In genomic region chr5:74632369-74633114, GRCm38 (mm10) we compare ENCODE assay signal across 11 mouse cellular contexts.
A peak's percentile ranks its signal among the peaks of the same experiment; 100 is the strongest.
DNase-seq lines count a peak whose midpoint lies in the region; ATAC-seq and TF ChIP-seq lines count a peak whose summit lies in the region.
"Had no signal": no experiment of that assay in that cellular context is flagged by ENCODE, and none has a peak within 500 bp of the region (broad histone marks: within the 10 kb centered on the region; RNA-seq: fewer than 3 reads in every experiment).

No protein-coding gene starts in this region.

- H3K4me3 ChIP-seq in heart, embryonic 12.5 days: no peak overlapping the region
- no peak overlapping the region for H3K4me3 ChIP-seq in liver, postnatal 0 days (ENCODE audit: low read depth, low read length)
- no peak overlapping the region for H3K4me3 ChIP-seq in liver, embryonic 12.5 days
- H3K4me3 ChIP-seq: embryonic facial prominence, embryonic 12.5 days had no signal

- ATAC-seq in heart, embryonic 12.5 days (ENCODE audit: insufficient number of reproducible peaks, low FRiP score): no peak
- peak; percentile 17; the same call in 1 of the 2 replicates for ATAC-seq in liver, postnatal 0 days
- no peak for ATAC-seq in liver, embryonic 12.5 days
- ATAC-seq: forebrain, postnatal 0 days had no signal

- H3K4me1 ChIP-seq in heart, embryonic 12.5 days (replicated peaks): 0 out of 2 replicates have a peak, but pooled peaks cover 3% of the 10 kb centered on the region
- no peaks in the 10 kb centered on the region for H3K4me1 ChIP-seq in liver, postnatal 0 days (ENCODE audit: insufficient read depth)
- H3K4me1 ChIP-seq in liver, embryonic 12.5 days: no peaks in the 10 kb centered on the region

- no peaks in the 10 kb centered on the region for H3K9me3 ChIP-seq in heart, embryonic 12.5 days (replicated peaks)
- H3K9me3 ChIP-seq in liver, postnatal 0 days (ENCODE audit: low read length): no peaks in the 10 kb centered on the region
- no peaks in the 10 kb centered on the region for H3K9me3 ChIP-seq in liver, embryonic 12.5 days (replicated peaks)
- H3K9me3 ChIP-seq: embryonic facial prominence, embryonic 12.5 days had no signal

- peaks cover 12% of the 10 kb centered on the region; the same call in 1 of the 2 replicates for H3K27me3 ChIP-seq in heart, embryonic 12.5 days (replicated peaks)
- no peaks in the 10 kb centered on the region for H3K27me3 ChIP-seq in liver, postnatal 0 days (ENCODE audit: insufficient read depth, low read length)
- no peaks in the 10 kb centered on the region for H3K27me3 ChIP-seq in liver, embryonic 12.5 days (replicated peaks)
- H3K27me3 ChIP-seq: embryonic facial prominence, embryonic 12.5 days had no signal

- peak; percentile 95 for DNase-seq in heart, adult 11 months
- no peak for DNase-seq in liver, postnatal 0 days
- DNase-seq in gastrocnemius, postnatal 25 days: peak; percentile 70
- peak; percentile 70 for DNase-seq in skeletal muscle tissue, adult 2 months (ENCODE audit: low read depth, low spot score)
- no peak for DNase-seq in adrenal gland, adult 2 months
- no peak for DNase-seq in layer of hippocampus, adult 9-10 months (ENCODE audit: low spot score)
- DNase-seq: forebrain, postnatal 0 days; liver had no signal

- H3K27ac ChIP-seq in heart, embryonic 12.5 days (ENCODE audit: poor library complexity, severe bottlenecking): no peak overlapping the region
- H3K27ac ChIP-seq in liver, postnatal 0 days (ENCODE audit: low read depth): no peak overlapping the region
- no peak overlapping the region for H3K27ac ChIP-seq in liver, embryonic 12.5 days
- H3K27ac ChIP-seq: embryonic facial prominence, embryonic 12.5 days had no signal

- no peak overlapping the region for H3K9ac ChIP-seq in heart, embryonic 12.5 days
- H3K9ac ChIP-seq in liver, postnatal 0 days (replicated peaks): no peak overlapping the region
- H3K9ac ChIP-seq in liver, embryonic 12.5 days: no peak overlapping the region
- H3K9ac ChIP-seq: embryonic facial prominence, embryonic 12.5 days; forebrain, postnatal 0 days had no signal

- 57% methylated on average over 17 of the region's 17 CpGs for WGBS in heart, embryonic 12.5 days
- WGBS in liver, postnatal 0 days (ENCODE audit: insufficient replicate concordance): 60% methylated on average over 17 of the region's 17 CpGs
- WGBS in liver, embryonic 12.5 days (ENCODE audit: insufficient replicate concordance): 66% methylated on average over 17 of the region's 17 CpGs

- TF ChIP-seq CTCF in liver, postnatal 0 days (IDR thresholded peaks at IDR 0.05; ENCODE audit: low read depth): no peak

- no peaks in the 10 kb centered on the region for H3K36me3 ChIP-seq in heart, embryonic 12.5 days
- no peaks in the 10 kb centered on the region for H3K36me3 ChIP-seq in liver, postnatal 0 days (replicated peaks; ENCODE audit: insufficient read depth, low read length)
- no peaks in the 10 kb centered on the region for H3K36me3 ChIP-seq in liver, embryonic 12.5 days
- H3K36me3 ChIP-seq: embryonic facial prominence, embryonic 12.5 days had no signal

- no peak overlapping the region for H3K4me2 ChIP-seq in heart, embryonic 12.5 days
- H3K4me2 ChIP-seq in liver, postnatal 0 days (ENCODE audit: low read depth, low read length): no peak overlapping the region
- no peak overlapping the region for H3K4me2 ChIP-seq in liver, embryonic 12.5 days
- H3K4me2 ChIP-seq: embryonic facial prominence, embryonic 12.5 days had no signal

- no peak for TF ChIP-seq EP300 in liver, postnatal 0 days (IDR thresholded peaks at IDR 0.05; ENCODE audit: low read depth)

Comparison
In these comparisons a context has a peak if more than half of its experiments do, and no peak if none do; other contexts are left out.
1. DNase-seq: peak in heart, adult 11 months (single experiment), gastrocnemius, postnatal 25 days (single experiment) and skeletal muscle tissue, adult 2 months (single experiment); none in liver, postnatal 0 days (single experiment), adrenal gland, adult 2 months (single experiment) and layer of hippocampus, adult 9-10 months (single experiment).